Mouse (Mus musculus) bone marrow, adult 2 months (tissue): Measurements from ENCODE around the gene Alpl.

Experiments used
- CTCF ChIP-seq: fragments of 200-500 bp; IDR thresholded peaks from 2 replicates; pipeline ENCODE4 v1.5.1; 2011; ENCODE audit warnings: low read length, control low read depth; ENCODE audit not compliant: control insufficient read depth, insufficient read depth
- POLR2A ChIP-seq: fragments of 200-500 bp; IDR thresholded peaks from 2 replicates; pipeline ENCODE4 v1.6.1; 2011; ENCODE audit warnings: low read depth, mild to moderate bottlenecking, control low read depth, low read length, borderline replicate concordance; ENCODE audit not compliant: control insufficient read depth

DNA sequence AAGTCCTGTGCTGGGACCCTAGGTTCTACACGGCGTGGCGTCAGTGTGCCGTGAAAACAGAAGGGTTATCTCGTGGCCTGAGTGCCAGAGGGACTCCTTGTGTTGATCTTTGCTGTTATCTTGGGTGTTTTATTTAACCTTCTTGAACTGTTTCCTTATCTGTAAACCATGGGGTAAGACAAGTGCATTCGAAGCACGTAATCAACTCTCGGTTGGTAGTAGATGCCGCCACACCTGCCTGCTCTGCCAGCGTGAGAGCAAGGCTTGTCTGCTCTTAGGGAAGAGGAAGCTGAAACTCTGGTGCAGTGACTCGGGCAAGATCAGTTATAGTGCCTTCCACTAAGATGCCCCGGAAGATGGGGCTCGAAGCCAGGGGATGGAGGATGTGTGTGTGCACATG lies 83.2 kb downstream of the Alpl start:
- TF ChIP-seq CTCF (no peak), POLR2A (no peak)
